Mouse (Mus musculus): Measurements from ENCODE around the gene Prickle1. TPM values are rescaled to one million over a fixed set of nuclear protein-coding genes. Genes with fewer than 3 reads are reported as not detected.

The Prickle1 gene
- polyA plus RNA-seq (2015; fragmentation: Nextera tagmentation; extraction: Ambion mirVana): 20.7 and 24.9 TPM in 2 replicates

- peak; percentile 93 for ATAC-seq
- H3K9me3 ChIP-seq (ENCODE audit: control insufficient read depth, low read length): no peaks in the 10 kb centered on the region
- H3K4me2 ChIP-seq (ENCODE audit: low read length): peak within 1 kb of the TSS; percentile 98
- 0% methylated on average over 60 of the region's 60 CpGs for WGBS
- peaks cover 2% of the 10 kb centered on the region; the same call in 1 of the 2 replicates for H3K27me3 ChIP-seq (replicated peaks; ENCODE audit: control insufficient read depth, insufficient read depth, low read length)
- peak within 1 kb of the TSS; percentile 71 for H3K27ac ChIP-seq (ENCODE audit: low read length)
- no peaks in the 10 kb centered on the region for H3K36me3 ChIP-seq (ENCODE audit: control insufficient read depth, insufficient read depth)
- H3K9ac ChIP-seq (replicated peaks; ENCODE audit: low read depth, low read length): peak within 1 kb of the TSS; percentile 84
- peak within 1 kb of the TSS; percentile 84 for H3K4me3 ChIP-seq (replicated peaks; ENCODE audit: low read length)
- peaks cover 21% of the 10 kb centered on the region for H3K4me1 ChIP-seq (replicated peaks; ENCODE audit: control insufficient read depth, insufficient read depth, low read length)
Measured at GRCm38 (mm10) chr15:93595746-93596145, at the start of gene Prickle1. TSS of gene Prickle1 (minus strand) at chr15:93595891.

- Histone ChIP-seq H3K4me2 (ENCODE audit: low read length) (no peak overlapping the region), H3K27ac (ENCODE audit: low read length) (no peak overlapping the region), H3K9me3 (ENCODE audit: control insufficient read depth, low read length) (no peaks in the 10 kb centered on the region), H3K9ac (replicated peaks; ENCODE audit: low read depth, low read length) (no peak overlapping the region), H3K4me1 (replicated peaks; ENCODE audit: control insufficient read depth, insufficient read depth, low read length) (no peaks in the 10 kb centered on the region), H3K27me3 (replicated peaks; ENCODE audit: control insufficient read depth, insufficient read depth, low read length) (no peaks in the 10 kb centered on the region), H3K4me3 (replicated peaks; ENCODE audit: low read length) (no peak overlapping the region), H3K36me3 (ENCODE audit: control insufficient read depth, insufficient read depth) (no peaks in the 10 kb centered on the region)
- ATAC-seq: no peak
- 87% methylated on average over 2 of the region's 2 CpGs for WGBS
Measured at GRCm38 (mm10) chr15:93640221-93640620, 44.5 kb upstream of the Prickle1 start.

- H3K9me3 ChIP-seq (ENCODE audit: control insufficient read depth, low read length): no peaks in the 10 kb centered on the region
- H3K9ac ChIP-seq (replicated peaks; ENCODE audit: low read depth, low read length): no peak overlapping the region
- ATAC-seq: no peak
- 69% methylated on average over 7 of the region's 7 CpGs for WGBS
- H3K27ac ChIP-seq (ENCODE audit: low read length): no peak overlapping the region
- no peaks in the 10 kb centered on the region for H3K4me1 ChIP-seq (replicated peaks; ENCODE audit: control insufficient read depth, insufficient read depth, low read length)
- H3K27me3 ChIP-seq (replicated peaks; ENCODE audit: control insufficient read depth, insufficient read depth, low read length): no peaks in the 10 kb centered on the region
- no peak overlapping the region for H3K4me3 ChIP-seq (replicated peaks; ENCODE audit: low read length)
- no peaks in the 10 kb centered on the region for H3K36me3 ChIP-seq (ENCODE audit: control insufficient read depth, insufficient read depth)
- H3K4me2 ChIP-seq (ENCODE audit: low read length): no peak overlapping the region
Measured at GRCm38 (mm10) chr15:93636976-93637375, 41.3 kb upstream of the Prickle1 start.

GRCm38 (mm10) chr15:93635603-93636002 is 39.9 kb upstream of the Prickle1 start:
- WGBS: 49% methylated on average over 4 of the region's 4 CpGs
- Histone ChIP-seq H3K4me1 (replicated peaks; ENCODE audit: control insufficient read depth, insufficient read depth, low read length) (no peaks in the 10 kb centered on the region), H3K27me3 (replicated peaks; ENCODE audit: control insufficient read depth, insufficient read depth, low read length) (no peaks in the 10 kb centered on the region), H3K9ac (replicated peaks; ENCODE audit: low read depth, low read length) (no peak overlapping the region), H3K9me3 (ENCODE audit: control insufficient read depth, low read length) (no peaks in the 10 kb centered on the region), H3K27ac (ENCODE audit: low read length) (no peak overlapping the region), H3K4me2 (ENCODE audit: low read length) (no peak overlapping the region), H3K36me3 (ENCODE audit: control insufficient read depth, insufficient read depth) (no peaks in the 10 kb centered on the region), H3K4me3 (replicated peaks; ENCODE audit: low read length) (no peak overlapping the region)
- ATAC-seq: no peak

GRCm38 (mm10) chr15:93634536-93634935 is 38.8 kb upstream of the Prickle1 start:
- H3K4me1 ChIP-seq (replicated peaks; ENCODE audit: control insufficient read depth, insufficient read depth, low read length): no peaks in the 10 kb centered on the region
- 73% methylated on average over 5 of the region's 5 CpGs for WGBS
- no peak overlapping the region for H3K4me2 ChIP-seq (ENCODE audit: low read length)
- H3K27me3 ChIP-seq (replicated peaks; ENCODE audit: control insufficient read depth, insufficient read depth, low read length): no peaks in the 10 kb centered on the region
- H3K27ac ChIP-seq (ENCODE audit: low read length): no peak overlapping the region
- no peak overlapping the region for H3K4me3 ChIP-seq (replicated peaks; ENCODE audit: low read length)
- no peak overlapping the region for H3K9ac ChIP-seq (replicated peaks; ENCODE audit: low read depth, low read length)
- no peaks in the 10 kb centered on the region for H3K36me3 ChIP-seq (ENCODE audit: control insufficient read depth, insufficient read depth)
- ATAC-seq: no peak
- no peaks in the 10 kb centered on the region for H3K9me3 ChIP-seq (ENCODE audit: control insufficient read depth, low read length)

GRCm38 (mm10) chr15:93630001-93630541 is 34.4 kb upstream of the Prickle1 start:
- no peak overlapping the region for H3K9ac ChIP-seq (replicated peaks; ENCODE audit: low read depth, low read length)
- 83% methylated on average over 14 of the region's 14 CpGs for WGBS
- no peaks in the 10 kb centered on the region for H3K27me3 ChIP-seq (replicated peaks; ENCODE audit: control insufficient read depth, insufficient read depth, low read length)
- H3K9me3 ChIP-seq (ENCODE audit: control insufficient read depth, low read length): no peaks in the 10 kb centered on the region
- H3K36me3 ChIP-seq (ENCODE audit: control insufficient read depth, insufficient read depth): no peaks in the 10 kb centered on the region
- no peak overlapping the region for H3K4me2 ChIP-seq (ENCODE audit: low read length)
- no peaks in the 10 kb centered on the region for H3K4me1 ChIP-seq (replicated peaks; ENCODE audit: control insufficient read depth, insufficient read depth, low read length)
- no peak overlapping the region for H3K27ac ChIP-seq (ENCODE audit: low read length)
- ATAC-seq: no peak
- H3K4me3 ChIP-seq (replicated peaks; ENCODE audit: low read length): no peak overlapping the region

- Histone ChIP-seq H3K27ac (ENCODE audit: low read length) (no peak overlapping the region), H3K4me2 (ENCODE audit: low read length) (no peak overlapping the region), H3K4me1 (replicated peaks; ENCODE audit: control insufficient read depth, insufficient read depth, low read length) (no peaks in the 10 kb centered on the region), H3K9ac (replicated peaks; ENCODE audit: low read depth, low read length) (no peak overlapping the region), H3K9me3 (ENCODE audit: control insufficient read depth, low read length) (no peaks in the 10 kb centered on the region), H3K27me3 (replicated peaks; ENCODE audit: control insufficient read depth, insufficient read depth, low read length) (no peaks in the 10 kb centered on the region), H3K36me3 (ENCODE audit: control insufficient read depth, insufficient read depth) (no peaks in the 10 kb centered on the region), H3K4me3 (replicated peaks; ENCODE audit: low read length) (no peak overlapping the region)
- 93% methylated on average over 9 of the region's 9 CpGs for WGBS
- ATAC-seq: no peak
Measured at GRCm38 (mm10) chr15:93629201-93629600, 33.5 kb upstream of the Prickle1 start.

GRCm38 (mm10) chr15:93627836-93628797 is 32.4 kb upstream of the Prickle1 start:
- Histone ChIP-seq H3K4me2 (ENCODE audit: low read length) (no peak overlapping the region), H3K27me3 (replicated peaks; ENCODE audit: control insufficient read depth, insufficient read depth, low read length) (no peaks in the 10 kb centered on the region), H3K36me3 (ENCODE audit: control insufficient read depth, insufficient read depth) (no peaks in the 10 kb centered on the region), H3K27ac (ENCODE audit: low read length) (no peak overlapping the region), H3K4me1 (replicated peaks; ENCODE audit: control insufficient read depth, insufficient read depth, low read length) (no peaks in the 10 kb centered on the region), H3K9ac (replicated peaks; ENCODE audit: low read depth, low read length) (no peak overlapping the region), H3K4me3 (replicated peaks; ENCODE audit: low read length) (no peak overlapping the region), H3K9me3 (ENCODE audit: control insufficient read depth, low read length) (no peaks in the 10 kb centered on the region)
- ATAC-seq: no peak
- WGBS: 81% methylated on average over 21 of the region's 21 CpGs

- 80% methylated on average over 4 of the region's 4 CpGs for WGBS
- H3K27me3 ChIP-seq (replicated peaks; ENCODE audit: control insufficient read depth, insufficient read depth, low read length): no peaks in the 10 kb centered on the region
- H3K36me3 ChIP-seq (ENCODE audit: control insufficient read depth, insufficient read depth): no peaks in the 10 kb centered on the region
- no peaks in the 10 kb centered on the region for H3K9me3 ChIP-seq (ENCODE audit: control insufficient read depth, low read length)
- no peak overlapping the region for H3K4me3 ChIP-seq (replicated peaks; ENCODE audit: low read length)
- H3K27ac ChIP-seq (ENCODE audit: low read length): no peak overlapping the region
- H3K4me2 ChIP-seq (ENCODE audit: low read length): no peak overlapping the region
- ATAC-seq: no peak
- no peak overlapping the region for H3K9ac ChIP-seq (replicated peaks; ENCODE audit: low read depth, low read length)
- no peaks in the 10 kb centered on the region for H3K4me1 ChIP-seq (replicated peaks; ENCODE audit: control insufficient read depth, insufficient read depth, low read length)
Measured at GRCm38 (mm10) chr15:93619551-93619950, 23.9 kb upstream of the Prickle1 start.
